Mouse (Mus musculus) heart, postnatal 4 days (tissue): Measurements from ENCODE around the gene Dhx9. TPM values are rescaled to one million over a fixed set of nuclear protein-coding genes. Genes with fewer than 3 reads are reported as not detected.
A peak's percentile ranks its signal among the peaks of the same experiment; 100 is the strongest.
"Not testable (repeated sequence)": the region's sequence is repeated elsewhere in the genome, so short reads cannot be mapped to it uniquely, and the experiment has no call there.

Experiments used
- DNase-seq: peaks from one replicate; pipeline ENCODE4 v3.0.0; 2021
- total RNA-seq, 2 experiments: library from RNA; stranded (reverse); gene quantifications; 2 replicates each; pipeline ENCODE4 v1.2.3; 2021

The Dhx9 gene
- total RNA-seq, 2 experiments from 2014 or later = 115 to 117 TPM

- no peak for DNase-seq
These were observed 2.2 kb downstream of the Dhx9 start for GRCm38 (mm10) chr1:153485201-153485796.

- DNase-seq = no peak
These were observed 6.4 kb downstream of the Dhx9 start for GRCm38 (mm10) chr1:153481025-153481412.

DNA sequence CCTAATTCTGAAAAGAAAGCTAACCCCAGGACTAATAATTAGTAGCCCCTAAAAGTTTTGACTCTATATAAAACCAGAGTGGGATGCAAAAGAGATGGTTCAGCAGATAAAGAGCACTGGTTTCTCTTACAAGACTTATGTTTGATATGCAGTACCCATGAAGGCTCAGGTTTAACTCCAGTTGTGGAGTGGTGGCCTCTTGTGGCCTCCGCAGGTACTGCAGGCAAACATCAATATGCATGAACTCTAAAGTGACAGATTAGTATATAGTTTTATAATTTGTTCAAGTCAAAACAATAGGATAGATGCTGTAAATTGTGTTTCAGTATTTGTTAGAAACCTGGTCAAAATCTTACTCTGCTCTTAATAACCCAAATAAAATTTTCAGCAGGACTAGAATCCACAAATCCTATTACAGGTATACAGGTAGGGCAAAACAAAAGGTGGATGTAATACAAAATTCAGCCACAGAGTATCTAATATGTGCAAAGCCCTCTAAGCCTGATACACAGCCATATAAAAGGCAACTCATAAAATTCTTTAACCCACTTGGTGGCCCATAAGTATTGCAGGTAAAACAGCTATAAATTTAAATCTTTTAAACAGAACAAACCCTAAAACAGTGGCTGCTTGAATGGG is 7.0 kb downstream of the Dhx9 start:
- peak; percentile 81 for DNase-seq

- no peak for DNase-seq
These were observed 8.2 kb downstream of the Dhx9 start for GRCm38 (mm10) chr1:153479296-153479695.

DNA sequence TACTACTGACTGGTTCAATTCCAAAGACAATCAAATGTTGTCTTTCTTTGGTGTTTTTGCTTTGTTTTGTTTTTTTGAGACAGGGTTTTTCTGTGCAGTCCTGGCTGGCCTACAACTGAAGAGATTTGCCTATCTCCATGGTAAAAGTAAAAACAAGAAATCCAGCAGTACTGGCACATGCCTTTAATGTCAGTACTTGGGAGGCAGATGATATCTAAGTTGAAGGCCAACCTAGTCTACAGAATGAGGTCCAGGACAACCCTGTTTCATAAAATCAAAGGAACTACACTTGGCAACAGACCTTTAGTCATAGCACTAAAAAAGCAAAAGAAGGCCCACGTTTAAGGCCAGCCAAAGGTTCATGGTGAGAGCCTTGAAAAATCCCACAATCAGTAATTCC is 25.7 kb downstream of the Dhx9 start:
- DNase-seq = no peak

GRCm38 (mm10) chr1:153456137-153456536 is 31.3 kb downstream of the Dhx9 start:
- DNase-seq = no peak

GRCm38 (mm10) chr1:153453146-153453642 is 34.3 kb downstream of the Dhx9 start:
- DNase-seq = no peak

- DNase-seq = peak; percentile 57
These were observed 36.0 kb downstream of the Dhx9 start for GRCm38 (mm10) chr1:153451237-153452154.

DNA sequence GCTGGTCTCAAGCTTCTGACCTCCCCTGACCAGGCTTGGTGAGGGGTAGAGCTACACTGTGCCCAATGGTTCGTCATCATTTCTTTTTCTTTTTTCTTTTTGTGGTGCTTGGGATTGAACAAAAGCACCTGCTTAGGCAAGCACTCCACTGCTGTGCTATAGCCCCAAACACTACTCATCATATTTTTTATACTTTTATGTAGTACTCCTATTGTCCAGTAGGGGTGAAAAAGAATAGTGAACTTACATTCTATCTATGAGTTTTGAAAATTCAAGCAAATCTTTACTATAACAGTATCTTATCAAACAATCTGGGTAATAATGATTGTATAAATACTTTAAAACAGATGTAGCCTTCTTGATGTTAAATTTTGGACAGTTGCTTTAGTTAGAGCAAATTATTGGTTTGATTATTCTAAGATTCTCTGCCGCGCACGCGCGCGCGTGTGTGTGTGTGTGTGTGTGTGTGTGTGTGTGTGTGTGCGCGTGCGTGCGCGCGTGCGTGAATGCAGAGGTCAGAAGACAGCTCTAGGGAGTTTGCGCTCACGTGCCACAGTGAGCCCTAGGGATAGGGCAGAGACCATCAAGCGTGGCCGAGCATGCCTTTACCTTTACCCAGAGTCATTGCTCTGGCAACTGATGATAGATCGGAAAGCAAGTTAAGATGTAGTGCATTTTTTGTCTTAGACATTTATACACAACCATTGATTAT is 41.2 kb downstream of the Dhx9 start:
- DNase-seq = no peak

- no peak for DNase-seq
These were observed 43.8 kb downstream of the Dhx9 start for GRCm38 (mm10) chr1:153443632-153444031.

GRCm38 (mm10) chr1:153443019-153443418 is 44.4 kb downstream of the Dhx9 start:
- no peak for DNase-seq

DNA sequence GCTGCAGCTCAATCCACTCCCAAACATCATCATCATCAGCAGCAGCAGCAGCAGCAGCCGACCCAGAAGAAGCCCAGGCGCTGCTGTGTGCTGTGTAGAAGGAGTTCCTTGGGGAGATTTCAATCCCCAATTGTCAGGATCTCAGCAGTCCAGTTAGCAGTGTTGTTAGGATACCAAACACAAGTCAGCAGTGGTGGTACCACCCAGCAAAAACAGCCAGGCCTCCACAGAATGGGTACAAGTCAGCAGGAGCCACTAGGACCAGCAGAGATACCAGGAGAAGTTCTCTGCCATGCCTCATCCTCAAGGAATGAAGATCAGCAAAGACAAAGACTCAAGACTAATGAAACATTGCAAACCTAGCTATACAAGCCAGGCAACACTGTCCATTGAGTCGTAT is 45.8 kb downstream of the Dhx9 start:
- DNase-seq = no peak

GRCm38 (mm10) chr1:153440752-153441151 is 46.7 kb downstream of the Dhx9 start:
- no peak for DNase-seq

- no peak for DNase-seq
These were observed 49.9 kb downstream of the Dhx9 start for GRCm38 (mm10) chr1:153437536-153437935.

- DNase-seq = no peak
These were observed 53.4 kb downstream of the Dhx9 start for GRCm38 (mm10) chr1:153433851-153434589.

DNA sequence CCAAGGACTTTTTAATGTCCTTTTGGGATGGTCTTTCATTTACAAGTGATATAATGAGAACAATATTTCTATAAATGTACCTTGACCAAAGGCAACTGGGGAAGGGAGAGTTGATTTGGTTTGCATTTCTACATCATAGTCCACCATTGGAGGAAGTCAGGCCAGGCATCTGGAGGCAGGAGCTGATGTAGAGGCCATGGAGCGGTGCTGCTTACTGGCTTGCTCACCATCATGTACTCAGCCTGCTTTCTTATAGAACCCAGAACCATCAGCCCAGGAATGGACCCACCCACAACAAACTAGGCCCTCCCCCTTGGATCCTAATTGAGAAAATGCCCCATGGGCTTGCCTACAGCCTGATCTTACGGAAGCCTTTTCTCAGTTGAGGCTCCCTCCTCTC is 55.1 kb downstream of the Dhx9 start:
- DNase-seq = no peak

GRCm38 (mm10) chr1:153431701-153432100 is 55.8 kb downstream of the Dhx9 start:
- no peak for DNase-seq

DNA sequence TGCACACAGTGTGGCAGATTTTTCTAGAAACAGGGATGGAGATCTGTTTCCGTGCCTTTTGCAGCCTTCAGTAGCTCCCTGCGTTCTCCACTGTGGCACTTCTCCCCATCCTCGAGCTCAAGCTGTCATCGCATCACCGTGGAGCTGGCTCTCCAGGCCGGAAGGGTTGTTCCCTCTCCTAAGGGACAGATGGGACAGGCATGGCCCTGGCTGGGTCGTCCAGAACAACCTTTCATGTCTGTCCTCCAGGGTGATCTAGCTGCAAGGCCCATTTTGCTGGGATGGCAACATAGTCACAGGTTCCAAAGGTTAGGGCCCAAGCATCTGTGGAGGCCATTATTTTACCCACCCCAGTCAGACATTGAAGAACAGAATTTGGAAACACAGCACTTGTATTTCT is 56.3 kb downstream of the Dhx9 start:
- no peak for DNase-seq

GRCm38 (mm10) chr1:153424770-153425584 is 62.5 kb downstream of the Dhx9 start, which contains the start of gene Shcbp1l:
Gene Shcbp1l (plus strand): TSS chr1:153425162.
- peak; percentile 68 for DNase-seq

GRCm38 (mm10) chr1:153424271-153424670 is 63.2 kb downstream of the Dhx9 start:
- no peak for DNase-seq

DNA sequence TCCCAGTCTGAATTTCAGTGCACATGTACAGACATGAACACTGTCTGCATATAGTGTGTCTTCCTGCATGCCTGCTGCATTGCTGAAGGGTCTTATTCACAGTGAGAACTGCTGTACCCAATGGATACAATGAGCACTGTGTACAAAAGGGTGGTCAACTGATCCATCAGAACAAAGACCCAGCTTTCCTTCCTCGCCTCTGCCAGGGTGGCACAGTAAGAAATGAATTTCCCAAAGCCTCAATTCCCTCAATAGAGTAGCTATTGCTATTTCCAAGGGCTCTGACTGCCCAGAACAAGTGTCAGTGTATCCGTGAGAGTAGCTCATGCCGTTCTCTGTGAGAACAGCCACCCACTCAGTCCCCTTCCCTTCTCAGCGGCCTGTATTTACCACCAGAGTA is 69.7 kb downstream of the Dhx9 start:
- not testable (repeated sequence) for DNase-seq
